Mouse (Mus musculus) spleen, adult 2 months (tissue): ENCODE results near the gene Exog.

Experiments
- CTCF ChIP-seq: fragments of 200-500 bp; IDR thresholded peaks from 2 replicates; pipeline ENCODE4 v1.5.1; 2011; ENCODE audit warnings: mild to moderate bottlenecking, inconsistent platforms; ENCODE audit not compliant: insufficient read depth, insufficient read length, insufficient replicate concordance; ENCODE audit errors: extremely low read depth
- POLR2A ChIP-seq: fragments of 200-500 bp; IDR thresholded peaks from 2 replicates; pipeline ENCODE4 v1.6.1; 2011; ENCODE audit warnings: low read depth, low read length, inconsistent platforms

- no peak for TF ChIP-seq CTCF
- TF ChIP-seq POLR2A = no peak
Observed at GRCm38 (mm10) chr9:119497546-119498246, 53.0 kb downstream of the Exog start.
